Mouse (Mus musculus): ENCODE results near the gene Psd4.

The Psd4 gene

GRCm38 (mm10) chr2:24367030-24367894, at the start of gene Psd4:
TSS of gene Psd4 (plus strand) at chr2:24367580.
- WGBS: 5% methylated on average over 47 of the region's 47 CpGs

GRCm38 (mm10) chr2:24317919-24318598, 49.3 kb upstream of the Psd4 start:
- 79% methylated on average over 4 of the region's 4 CpGs for WGBS

GRCm38 (mm10) chr2:24335333-24335732, 32.0 kb upstream of the Psd4 start:
- 55% methylated on average over 3 of the region's 3 CpGs for WGBS

- WGBS: 94% methylated on average over 2 of the region's 2 CpGs
These were observed 30.8 kb upstream of the Psd4 start, which contains the start of gene Il1rn for GRCm38 (mm10) chr2:24336545-24336944. TSS of gene Il1rn (plus strand) at chr2:24336853.

- WGBS: 59% methylated on average over 3 of the region's 3 CpGs
These were observed 25.9 kb upstream of the Psd4 start for GRCm38 (mm10) chr2:24341395-24341885.

- 74% methylated on average over 4 of the region's 4 CpGs for WGBS
These were observed 22.8 kb upstream of the Psd4 start for GRCm38 (mm10) chr2:24344619-24345018.

GRCm38 (mm10) chr2:24345056-24345455, 22.3 kb upstream of the Psd4 start:
- 68% methylated on average over 8 of the region's 8 CpGs for WGBS

GRCm38 (mm10) chr2:24347926-24348325, 19.5 kb upstream of the Psd4 start:
- WGBS: 79% methylated on average over 1 of the region's 1 CpGs

GRCm38 (mm10) chr2:24351159-24351558, 16.2 kb upstream of the Psd4 start:
- WGBS: 87% methylated on average over 2 of the region's 2 CpGs

- WGBS: 97% methylated on average over 2 of the region's 2 CpGs
These were observed 14.3 kb upstream of the Psd4 start for GRCm38 (mm10) chr2:24353042-24353441.

- 7% methylated on average over 1 of the region's 1 CpGs for WGBS
These were observed 9.7 kb upstream of the Psd4 start for GRCm38 (mm10) chr2:24357642-24358041.

GRCm38 (mm10) chr2:24359347-24359746, 8.0 kb upstream of the Psd4 start:
- 90% methylated on average over 1 of the region's 1 CpGs for WGBS

GRCm38 (mm10) chr2:24363818-24364217, 3.6 kb upstream of the Psd4 start:
- 61% methylated on average over 3 of the region's 3 CpGs for WGBS

- 79% methylated on average over 12 of the region's 12 CpGs for WGBS
These were observed 985 bp upstream of the Psd4 start for GRCm38 (mm10) chr2:24366214-24366975.

GRCm38 (mm10) chr2:24367895-24368261, 498 bp downstream of the Psd4 start:
- WGBS: 64% methylated on average over 4 of the region's 4 CpGs

- WGBS: 84% methylated on average over 5 of the region's 5 CpGs
These were observed 11.5 kb downstream of the Psd4 start for GRCm38 (mm10) chr2:24378747-24379450.

- WGBS: 85% methylated on average over 9 of the region's 9 CpGs
These were observed 15.3 kb downstream of the Psd4 start for GRCm38 (mm10) chr2:24382456-24383230.

- WGBS: 79% methylated on average over 3 of the region's 3 CpGs
These were observed 16.3 kb downstream of the Psd4 start for GRCm38 (mm10) chr2:24383636-24384035.

GRCm38 (mm10) chr2:24385111-24385961, 18.0 kb downstream of the Psd4 start:
- WGBS: 88% methylated on average over 14 of the region's 14 CpGs
